In genomic region chrX:12170128-12170527, GRCm38 (mm10) we compare ENCODE assay signal across 23 mouse cellular contexts.
"Had no signal": no experiment of that assay in that cellular context is flagged by ENCODE, and none has a peak within 500 bp of the region (broad histone marks: within the 10 kb centered on the region; RNA-seq: fewer than 3 reads in every experiment).

No protein-coding gene starts in this region.

- ATAC-seq: hindbrain, embryonic 16.5 days; inflammation-experienced regulatory T-cells, adult 6 months; intestine, embryonic 15.5 days; intestine, postnatal 0 days had no signal

- H3K9me3 ChIP-seq: heart, embryonic 10.5 days; heart, embryonic 12.5 days; hindbrain, embryonic 10.5 days; hindbrain, embryonic 12.5 days; intestine, embryonic 15.5 days; limb, embryonic 10.5 days; limb, embryonic 12.5 days; liver, embryonic 13.5 days had no signal

- H3K36me3 ChIP-seq: heart, embryonic 10.5 days; heart, embryonic 12.5 days; hindbrain, embryonic 10.5 days; hindbrain, embryonic 12.5 days; intestine, embryonic 15.5 days; limb, embryonic 10.5 days; limb, embryonic 12.5 days; liver, embryonic 13.5 days had no signal

- H3K4me1 ChIP-seq: heart, embryonic 10.5 days; heart, embryonic 12.5 days; intestine, embryonic 15.5 days; liver, embryonic 13.5 days had no signal

- H3K4me3 ChIP-seq: heart, embryonic 10.5 days; heart, embryonic 12.5 days; hindbrain, embryonic 10.5 days; hindbrain, embryonic 12.5 days; intestine, embryonic 15.5 days; layer of hippocampus, adult 2 months; left cerebral cortex, adult 2 months; limb, embryonic 10.5 days; limb, embryonic 12.5 days; liver, embryonic 13.5 days had no signal

- H3K27me3 ChIP-seq: intestine, embryonic 15.5 days had no signal

- DNase-seq: gastrocnemius, postnatal 14 days; gastrocnemius, postnatal 36 days; heart, postnatal 10 days; heart, postnatal 4 days; kidney, adult 18-20 months; kidney, adult 8-10 months; kidney, postnatal 10 days; kidney, postnatal 25 days; kidney, postnatal 4 days; liver; liver, embryonic 13.5 days had no signal
